Mouse (Mus musculus) left cerebral cortex, adult 2 months (tissue): Measurements from ENCODE around the gene Syde2. TPM values are rescaled to one million over a fixed set of nuclear protein-coding genes. Genes with fewer than 3 reads are reported as not detected.

Source experiments
- DNase-seq, 2 experiments: peaks; one replicate each; pipeline ENCODE4 v3.0.0; 2021 to 2022; ENCODE audit warnings: low spot score in 2 of 2, mixed read lengths in 1 of 2; ENCODE audit errors: extremely low spot score in 1 of 2
- H3K27ac ChIP-seq: fragments of 200-600 bp; 2 replicates; pipeline ENCODE4 v1.8.1; 2022
- H3K4me3 ChIP-seq: fragments of 200-600 bp; 2 replicates; pipeline ENCODE4 v1.8.1; 2022
- CTCF ChIP-seq: fragments of 200-600 bp; IDR thresholded peaks from 2 replicates; pipeline ENCODE4 v1.8.1; 2022; ENCODE audit warnings: antibody characterized with exemption, mild to moderate bottlenecking, moderate library complexity
- intact Hi-C: fragments of 180-260 bp; cut with DNase I; formaldehyde crosslinking; loops from one replicate; pipeline ENCODE4 v1.15.1; 2025
- total RNA-seq, 2 experiments: library from RNA; stranded (reverse); gene quantifications; 2 replicates each; pipeline ENCODE4 v1.2.3; 2021

Gene Syde2
- total RNA-seq, 2 experiments from 2014 or later = 2.8 to 3.4 TPM

DNA sequence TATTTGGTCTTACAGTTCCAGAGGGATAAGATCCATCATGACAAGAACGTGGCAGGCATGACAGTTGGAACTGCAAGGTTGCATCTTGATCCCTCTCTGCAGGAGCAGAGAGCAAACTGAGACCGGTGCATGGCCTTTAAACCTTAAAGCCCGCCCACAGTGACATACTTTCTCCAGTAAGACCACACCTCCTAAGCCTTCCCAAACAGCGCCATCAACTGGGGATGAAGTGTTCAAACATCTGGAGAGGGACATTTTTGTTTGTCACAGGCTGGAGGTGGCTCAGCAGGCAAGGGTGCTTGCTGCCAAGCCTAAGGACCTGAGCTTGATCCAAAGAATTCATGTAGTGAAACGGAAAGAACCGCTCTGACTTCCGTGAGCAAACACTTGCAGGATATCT, 37.1 kb downstream of the Syde2 start:
- H3K27ac ChIP-seq = no peak overlapping the region
- intact Hi-C loops = no loop called here
- TF ChIP-seq CTCF = no peak
- DNase-seq = no peak
- no peak overlapping the region for H3K4me3 ChIP-seq

DNA sequence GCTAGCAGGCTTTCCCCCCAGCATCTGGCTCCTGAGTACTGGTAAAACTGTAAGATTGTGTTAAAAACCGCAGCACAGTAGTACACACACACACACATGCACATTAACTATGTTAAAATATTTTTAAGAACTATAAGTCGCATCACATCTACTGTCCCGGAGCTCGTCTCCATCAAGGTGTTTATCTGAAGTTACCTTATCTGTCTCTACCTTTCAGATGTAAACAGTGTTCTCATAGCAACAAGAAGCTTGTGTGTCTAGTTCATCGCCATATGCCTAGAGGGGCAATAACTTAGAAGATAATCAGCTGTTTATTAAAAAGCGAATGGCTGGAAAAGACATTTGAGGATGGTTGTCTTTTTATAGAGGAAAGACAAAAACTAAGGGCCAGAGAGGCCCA, 37.8 kb downstream of the Syde2 start:
- intact Hi-C loops = no loop called here
- Histone ChIP-seq H3K27ac (no peak overlapping the region), H3K4me3 (no peak overlapping the region)
- TF ChIP-seq CTCF = no peak
- no peak for DNase-seq

DNA sequence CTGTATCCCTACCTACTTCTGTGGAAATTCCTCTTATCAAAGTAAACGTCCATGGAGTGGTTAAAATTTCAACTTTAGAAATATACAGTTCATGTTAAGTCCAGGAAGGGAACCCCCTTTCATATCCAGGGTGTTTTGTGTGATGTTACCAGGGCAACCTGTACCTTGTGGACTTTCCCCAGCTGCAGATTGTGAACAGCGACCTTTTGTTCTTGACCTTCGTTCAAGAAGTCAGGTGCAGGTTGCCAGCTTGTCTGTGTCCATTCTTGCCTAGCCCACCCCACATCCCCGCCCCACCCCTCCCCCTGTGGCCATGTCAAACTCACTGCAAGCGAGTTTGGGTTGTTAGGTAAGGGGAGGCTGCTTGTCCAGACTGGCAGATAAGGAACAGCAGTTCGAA, 39.4 kb downstream of the Syde2 start:
- no peak overlapping the region for H3K4me3 ChIP-seq
- intact Hi-C loops = no loop called here
- no peak overlapping the region for H3K27ac ChIP-seq
- DNase-seq = no peak
- no peak for TF ChIP-seq CTCF

GRCm38 (mm10) chr3:146028406-146028805, 40.7 kb downstream of the Syde2 start:
- DNase-seq = no peak
- TF ChIP-seq CTCF = no peak
- intact Hi-C loops = no loop called here

GRCm38 (mm10) chr3:146029234-146029633, 41.6 kb downstream of the Syde2 start:
- DNase-seq = no peak
- H3K4me3 ChIP-seq = no peak overlapping the region
- intact Hi-C loops = no loop called here
- TF ChIP-seq CTCF = no peak
- H3K27ac ChIP-seq = no peak overlapping the region

More at GRCm38 (mm10) chr3:146028406-146028805, 40.7 kb downstream of the Syde2 start:
- no peak overlapping the region for H3K4me3 ChIP-seq
- H3K27ac ChIP-seq = no peak overlapping the region

DNA sequence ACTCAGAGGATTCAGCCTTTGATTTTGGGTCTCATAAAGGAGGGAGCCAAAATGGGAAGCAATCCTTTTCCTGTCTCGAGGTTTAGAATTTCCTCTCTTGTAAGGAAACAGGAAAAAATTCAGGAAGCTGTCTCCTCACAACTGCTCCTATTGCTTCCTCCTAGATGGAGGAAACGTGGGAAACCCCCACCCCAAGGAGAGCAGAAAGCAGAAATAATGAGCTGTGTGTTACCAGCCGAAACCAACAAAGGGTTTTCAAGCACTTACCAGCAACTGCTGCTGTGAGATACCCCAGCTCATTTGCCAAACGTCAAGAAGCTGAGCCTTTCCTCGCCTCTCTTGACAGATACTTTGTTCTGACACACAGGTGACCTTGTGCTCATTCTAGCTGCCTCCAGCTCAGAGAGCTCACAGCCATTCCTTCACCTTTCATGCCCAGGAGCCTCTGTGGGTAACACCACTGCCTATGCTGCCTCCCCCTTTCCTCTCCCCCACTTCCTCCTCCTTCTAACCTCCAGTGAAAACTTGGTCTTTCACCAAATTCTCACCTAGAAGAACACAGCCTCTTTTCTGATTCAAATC, 42.7 kb downstream of the Syde2 start:
- TF ChIP-seq CTCF = no peak
- intact Hi-C loops = no loop called here
- H3K4me3 ChIP-seq = no peak overlapping the region
- no peak overlapping the region for H3K27ac ChIP-seq
- DNase-seq = no peak

- Histone ChIP-seq H3K4me3 (no peak overlapping the region), H3K27ac (no peak overlapping the region)
- no peak for TF ChIP-seq CTCF
- intact Hi-C loops = no loop called here
- no peak for DNase-seq
Measured at GRCm38 (mm10) chr3:146032976-146033375, 45.3 kb downstream of the Syde2 start.

DNA sequence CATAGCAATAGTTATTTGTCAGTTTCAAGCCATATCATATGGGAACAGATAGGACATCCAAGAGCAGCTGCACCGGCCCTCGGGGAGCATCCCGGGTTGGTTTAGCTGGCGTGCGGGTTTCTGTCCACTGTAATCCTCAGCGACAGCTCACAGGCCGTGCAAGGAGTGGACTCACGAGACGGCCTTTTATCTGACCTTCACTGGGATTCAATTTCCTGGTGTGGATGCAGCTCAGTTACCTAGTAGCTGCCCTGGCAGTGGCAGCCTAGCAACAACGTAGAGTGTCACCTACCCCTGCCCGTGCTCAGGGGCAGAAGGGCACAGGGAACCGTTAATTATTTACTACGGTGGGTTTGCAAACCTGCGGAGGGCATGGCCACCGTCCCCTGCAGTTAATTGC, 50.2 kb downstream of the Syde2 start:
- DNase-seq = no peak
- intact Hi-C loops = no loop called here
- Histone ChIP-seq H3K27ac (no peak overlapping the region), H3K4me3 (no peak overlapping the region)
- no peak for TF ChIP-seq CTCF

GRCm38 (mm10) chr3:146039132-146039903, 51.6 kb downstream of the Syde2 start:
- intact Hi-C loops = no loop called here
- DNase-seq = no peak
- Histone ChIP-seq H3K4me3 (no peak overlapping the region), H3K27ac (no peak overlapping the region)
- TF ChIP-seq CTCF = no peak

- TF ChIP-seq CTCF = no peak
- intact Hi-C loops = no loop called here
- no peak overlapping the region for H3K4me3 ChIP-seq
- DNase-seq = no peak
- H3K27ac ChIP-seq = no peak overlapping the region
Measured at GRCm38 (mm10) chr3:146041382-146041781, 53.7 kb downstream of the Syde2 start.

DNA sequence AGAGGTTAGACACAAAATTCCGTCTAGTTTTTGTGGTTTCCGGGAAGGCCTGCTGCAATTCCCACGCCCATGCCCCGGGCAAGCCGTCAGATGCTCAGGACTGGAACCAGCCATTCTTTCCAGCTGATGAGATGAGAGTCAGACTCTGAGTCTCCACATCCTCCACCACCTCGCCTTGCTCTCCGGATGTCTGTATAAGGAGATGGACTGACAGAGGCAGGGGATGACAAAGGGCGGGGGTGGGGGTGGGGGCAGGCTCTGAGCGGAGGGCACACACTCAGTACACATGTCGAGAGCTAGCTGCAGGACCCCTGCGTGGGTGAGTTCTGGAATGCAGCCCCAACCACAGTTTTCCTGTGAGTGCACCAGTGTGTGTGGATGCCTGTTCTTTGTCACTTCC, 57.3 kb downstream of the Syde2 start:
- TF ChIP-seq CTCF = no peak
- Histone ChIP-seq H3K27ac (no peak overlapping the region), H3K4me3 (no peak overlapping the region)
- intact Hi-C loops = no loop called here
- no peak for DNase-seq

DNA sequence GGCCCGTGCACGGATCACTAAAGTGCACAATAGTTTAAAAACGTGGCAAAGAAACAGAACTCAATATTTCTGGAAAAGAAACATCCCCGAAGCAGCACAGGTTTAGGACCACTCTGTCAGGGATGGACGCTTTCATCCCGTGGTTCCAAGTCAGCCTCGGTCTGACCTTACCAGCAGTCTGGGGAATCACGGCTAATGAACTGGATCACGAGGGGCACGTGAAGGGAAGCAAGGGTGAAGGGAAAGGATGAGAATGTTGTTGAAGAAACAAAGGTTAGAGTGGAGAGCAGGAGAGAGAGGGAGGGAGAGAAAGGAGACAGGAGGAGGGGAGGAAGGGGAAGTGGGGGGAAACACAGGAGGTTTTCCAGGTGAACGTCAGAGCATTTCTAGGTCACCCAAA, 58.4 kb downstream of the Syde2 start:
- DNase-seq = no peak
- intact Hi-C loops = no loop called here
- Histone ChIP-seq H3K4me3 (no peak overlapping the region), H3K27ac (no peak overlapping the region)
- no peak for TF ChIP-seq CTCF

GRCm38 (mm10) chr3:146047704-146048207, 60.1 kb downstream of the Syde2 start:
- H3K4me3 ChIP-seq = no peak overlapping the region
- intact Hi-C loops = no loop called here
- TF ChIP-seq CTCF = no peak
- H3K27ac ChIP-seq = no peak overlapping the region
- DNase-seq = no peak
